8 mouse cellular contexts compared by ENCODE assay signal in the genomic region with DNA sequence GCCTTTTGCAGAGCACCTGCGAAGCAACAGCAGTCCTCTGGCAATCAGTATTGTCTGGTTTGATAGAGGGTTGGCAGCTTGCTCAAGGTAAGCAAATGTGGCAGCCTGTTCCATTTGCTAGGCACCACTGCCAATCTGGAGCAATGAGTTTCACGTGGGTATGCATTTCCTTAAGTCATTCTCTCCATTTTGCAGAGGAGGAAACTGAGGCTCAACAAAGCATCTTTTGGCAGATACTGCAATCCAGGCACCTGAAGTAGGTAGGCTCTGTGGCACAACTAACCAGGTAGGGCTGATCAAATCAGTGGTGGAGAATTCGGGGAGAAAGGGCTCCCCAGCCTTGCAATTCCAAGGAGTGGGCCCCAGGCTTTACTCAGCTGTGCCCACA. TPM values are rescaled to one million over a fixed set of nuclear protein-coding genes. Genes with fewer than 3 reads are reported as not detected.
DNase-seq lines count a peak whose midpoint lies in the region; ATAC-seq and TF ChIP-seq lines count a peak whose summit lies in the region.

A gene (plus strand): TSS at position 50 of the 388 bp plus-strand sequence.

- no peaks in the 10 kb centered on the region for H3K27me3 ChIP-seq in liver, adult 2 months (ENCODE audit: control insufficient read depth, insufficient read depth, low read length)
- H3K27me3 ChIP-seq in embryonic facial prominence, embryonic 14.5 days (replicated peaks; ENCODE audit: control insufficient read depth, insufficient read depth, low read length), result no peaks in the 10 kb centered on the region
- H3K27me3 ChIP-seq in hindbrain, embryonic 16.5 days (replicated peaks; ENCODE audit: control insufficient read depth, insufficient read depth, low read length), result peaks cover 3% of the 10 kb centered on the region; the same call in 1 of the 2 replicates

- TF ChIP-seq CTCF in liver, adult 2 months (IDR thresholded peaks at IDR 0.05; ENCODE audit: low read depth, low read length), result no peak

- H3K4me3 ChIP-seq in liver, adult 2 months (ENCODE audit: insufficient read depth, low read depth, low read length), result peak within 1 kb of the TSS; percentile 84
- H3K4me3 ChIP-seq in embryonic facial prominence, embryonic 14.5 days (ENCODE audit: low read depth, low read length), result peak within 1 kb of the TSS; percentile 83
- H3K4me3 ChIP-seq in hindbrain, embryonic 16.5 days (ENCODE audit: low read length), result peak within 1 kb of the TSS; percentile 83
- peak within 1 kb of the TSS; percentile 18; the same call in 1 of the 2 replicates for H3K4me3 ChIP-seq in macrophage (ENCODE audit: inconsistent target)

- no peak for DNase-seq in liver, adult 2 months (ENCODE audit: extremely low read depth, low read depth, low spot score)
- DNase-seq in liver, result no peak
- no peak for DNase-seq in embryonic facial prominence, embryonic 14.5 days (ENCODE audit: low spot score)
- no peak for DNase-seq in cerebellum, adult 9-10 months
- DNase-seq in urinary bladder, postnatal 25 days (ENCODE audit: low spot score), result no peak

- H3K4me1 ChIP-seq in liver, adult 2 months (ENCODE audit: control insufficient read depth, insufficient read depth, low read length), result peaks cover 14% of the 10 kb centered on the region
- H3K4me1 ChIP-seq in embryonic facial prominence, embryonic 14.5 days (ENCODE audit: control insufficient read depth, insufficient read depth, low read length), result peaks cover 5% of the 10 kb centered on the region; the same call in 1 of the 2 replicates
- H3K4me1 ChIP-seq in hindbrain, embryonic 16.5 days (ENCODE audit: control insufficient read depth, insufficient read depth, low read depth, low read length), result peaks cover 10% of the 10 kb centered on the region

- no peaks in the 10 kb centered on the region for H3K9me3 ChIP-seq in embryonic facial prominence, embryonic 14.5 days (ENCODE audit: control insufficient read depth, low read length)
- H3K9me3 ChIP-seq in hindbrain, embryonic 16.5 days (ENCODE audit: control insufficient read depth, low read length), result no peaks in the 10 kb centered on the region

- H3K27ac ChIP-seq in liver, adult 2 months (replicated peaks; ENCODE audit: insufficient read depth, low read depth, low read length), result peak within 1 kb of the TSS; percentile 92
- peak within 1 kb of the TSS; percentile 84 for H3K27ac ChIP-seq in embryonic facial prominence, embryonic 14.5 days (replicated peaks; ENCODE audit: low read depth, low read length)
- H3K27ac ChIP-seq in hindbrain, embryonic 16.5 days (ENCODE audit: low read depth, low read length), result peak within 1 kb of the TSS; percentile 93
- H3K27ac ChIP-seq in macrophage, result no peak within 1 kb of the TSS

- H3K9ac ChIP-seq in liver, adult 2 months (ENCODE audit: low read depth, low read length), result peak within 1 kb of the TSS; percentile 92
- H3K9ac ChIP-seq in embryonic facial prominence, embryonic 14.5 days (ENCODE audit: low read depth, low read length), result peak within 1 kb of the TSS; percentile 83
- H3K9ac ChIP-seq in hindbrain, embryonic 16.5 days (ENCODE audit: low read depth, low read length), result peak within 1 kb of the TSS; percentile 90

- ATAC-seq in embryonic facial prominence, embryonic 14.5 days (ENCODE audit: low read depth), result no peak
- ATAC-seq in hindbrain, embryonic 16.5 days, result no peak
- no peak for ATAC-seq in inflammation-experienced regulatory T-cells, adult 6 months

- WGBS in liver, adult 2 months, result 35% methylated on average over 3 of the region's 3 CpGs
- WGBS in embryonic facial prominence, embryonic 14.5 days, result 19% methylated on average over 3 of the region's 3 CpGs
- 25% methylated on average over 3 of the region's 3 CpGs for WGBS in hindbrain, embryonic 16.5 days
- WGBS in macrophage (ENCODE audit: missing documents), result 62% methylated on average over 3 of the region's 3 CpGs

- peaks cover 9% of the 10 kb centered on the region; the same call in 1 of the 2 replicates for H3K79me2 ChIP-seq in liver, adult 2 months (ENCODE audit: control insufficient read depth, insufficient read depth, low read length)
- no peaks in the 10 kb centered on the region for H3K79me2 ChIP-seq in macrophage (ENCODE audit: inconsistent target)

- peak within 1 kb of the TSS; percentile 90 for H3K4me2 ChIP-seq in embryonic facial prominence, embryonic 14.5 days (ENCODE audit: low read depth, low read length)
- H3K4me2 ChIP-seq in hindbrain, embryonic 16.5 days (ENCODE audit: low read length), result peak within 1 kb of the TSS; percentile 89

- no peak for TF ChIP-seq POLR2A in liver, adult 2 months (IDR thresholded peaks at IDR 0.05; ENCODE audit: extremely low read depth, insufficient read depth, low read length)

- no peaks in the 10 kb centered on the region for H3K36me3 ChIP-seq in liver, adult 2 months (ENCODE audit: control insufficient read depth, insufficient read depth, low read length)
- H3K36me3 ChIP-seq in embryonic facial prominence, embryonic 14.5 days (ENCODE audit: control insufficient read depth, insufficient read depth, low read length), result no peaks in the 10 kb centered on the region
- H3K36me3 ChIP-seq in hindbrain, embryonic 16.5 days (ENCODE audit: control insufficient read depth, insufficient read depth, low read length), result no peaks in the 10 kb centered on the region
- H3K36me3 ChIP-seq in macrophage (ENCODE audit: inconsistent target), result no peaks in the 10 kb centered on the region

RNA-seq across cellular contexts. Expression of the gene that starts here (rescaled TPM):
- total RNA-seq in liver, adult 2 months (2014; rRNA removed), result 9.1 and 11.0 TPM in 2 replicates
- 51.0 and 57.0 TPM in 2 replicates for polyA plus RNA-seq in liver, adult 2 months (2012; rRNA removed)
- polyA plus RNA-seq in embryonic facial prominence, embryonic 14.5 days (2014; fragmentation: Nextera tagmentation; extraction: Ambion mirVana), result 5.5 and 10.4 TPM in 2 replicates
- polyA plus RNA-seq in hindbrain, embryonic 16.5 days (2015; fragmentation: Nextera tagmentation; extraction: Ambion mirVana), result 55.3 and 63.8 TPM in 2 replicates
- total RNA-seq in macrophage (2018; cell fraction: chromatin; rRNA removed), result 1 to 10 TPM in 1 of 26 experiments, under 1 TPM in 3, not detected in 22; 0.17 to 2.2 (median 0.39) TPM
- under 1 TPM in 15 of 26 experiments, not detected in 11; 0.05 to 0.61 (median 0.15) TPM for total RNA-seq in macrophage (2018; cell fraction: cytosol; rRNA removed)
- total RNA-seq in macrophage (2018; cell fraction: nucleus; rRNA removed), result 1 to 10 TPM in 3 of 26 experiments, under 1 TPM in 7, not detected in 16; 0.20 to 2.2 (median 0.64) TPM
- not detected in 3 replicates for polyA plus RNA-seq in macrophage (2018)
- polyA plus RNA-seq in inflammation-experienced regulatory T-cells, adult 6 months (2017; shearing (Covaris generic)), result not detected

Comparison
In these comparisons a context has a peak if more than half of its experiments do, and no peak if none do; other contexts are left out.
1. H3K4me3 ChIP-seq: peak in every context shown above with its lines; median percentile 84 in liver, adult 2 months; 83 in embryonic facial prominence, embryonic 14.5 days; 83 in hindbrain, embryonic 16.5 days; 18 in macrophage.